Mouse (Mus musculus): ENCODE measurements around the gene Pi4k2a.

Pi4k2a gene

DNA sequence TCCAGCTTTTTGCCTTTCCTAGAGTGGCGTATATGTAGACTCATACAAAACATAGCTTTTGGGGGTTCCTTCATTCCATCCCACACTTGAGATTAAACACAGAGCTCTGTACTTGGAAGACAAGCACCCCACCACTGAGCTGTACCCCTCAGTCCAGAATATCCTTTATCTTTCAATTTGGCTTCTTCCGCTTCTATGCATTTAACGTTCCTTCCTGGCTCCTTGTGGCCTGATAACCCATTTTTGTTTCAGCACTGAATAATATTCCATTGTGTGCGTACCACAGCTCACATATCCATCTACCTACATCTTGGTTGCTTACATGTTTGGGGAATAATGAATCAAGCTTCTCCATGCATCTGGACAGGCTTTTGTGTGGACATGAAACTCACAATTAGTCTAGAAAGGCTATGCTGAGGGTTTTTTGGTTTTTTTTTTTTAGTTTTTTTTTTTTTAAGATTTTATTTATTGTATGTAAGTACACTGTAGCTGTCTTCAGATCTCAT is 47.0 kb downstream of the Pi4k2a start:
- no peak for DNase-seq

DNA sequence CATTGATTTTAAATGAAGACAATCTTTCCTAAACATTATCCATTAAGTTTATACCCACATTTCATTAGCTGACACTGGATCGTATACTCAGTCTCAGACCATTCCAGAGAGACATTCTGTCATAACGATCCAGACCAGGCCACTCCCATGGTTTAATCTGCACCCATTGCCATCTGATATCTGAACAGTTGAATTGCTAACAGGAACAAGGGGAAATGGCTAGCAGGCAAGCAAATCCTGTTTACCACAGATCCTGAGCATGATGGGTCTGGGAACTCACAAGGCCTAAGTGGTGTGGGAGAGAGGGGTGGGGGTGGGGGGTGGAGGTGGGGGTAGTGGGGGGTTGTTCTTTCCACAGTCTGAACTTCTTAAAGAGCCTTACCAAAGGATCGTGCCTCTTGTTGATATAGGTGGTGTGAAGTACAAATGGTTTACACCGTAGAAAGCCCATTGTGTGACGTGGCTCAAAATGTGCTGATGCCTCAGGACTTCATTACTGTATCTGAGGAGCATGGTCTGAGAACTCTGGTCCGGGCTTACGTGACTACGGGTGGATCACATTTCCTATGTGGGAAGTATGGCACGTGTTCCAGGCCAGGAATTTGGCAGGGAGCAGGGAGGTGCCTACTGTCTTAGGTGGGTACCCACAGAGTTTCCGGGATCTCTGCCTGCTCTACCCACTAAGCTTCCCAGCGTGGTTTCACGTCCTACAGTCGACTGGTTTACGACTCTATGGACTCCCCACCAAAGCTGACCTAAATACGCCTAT is 48.4 kb downstream of the Pi4k2a start:
- no peak for DNase-seq

DNA sequence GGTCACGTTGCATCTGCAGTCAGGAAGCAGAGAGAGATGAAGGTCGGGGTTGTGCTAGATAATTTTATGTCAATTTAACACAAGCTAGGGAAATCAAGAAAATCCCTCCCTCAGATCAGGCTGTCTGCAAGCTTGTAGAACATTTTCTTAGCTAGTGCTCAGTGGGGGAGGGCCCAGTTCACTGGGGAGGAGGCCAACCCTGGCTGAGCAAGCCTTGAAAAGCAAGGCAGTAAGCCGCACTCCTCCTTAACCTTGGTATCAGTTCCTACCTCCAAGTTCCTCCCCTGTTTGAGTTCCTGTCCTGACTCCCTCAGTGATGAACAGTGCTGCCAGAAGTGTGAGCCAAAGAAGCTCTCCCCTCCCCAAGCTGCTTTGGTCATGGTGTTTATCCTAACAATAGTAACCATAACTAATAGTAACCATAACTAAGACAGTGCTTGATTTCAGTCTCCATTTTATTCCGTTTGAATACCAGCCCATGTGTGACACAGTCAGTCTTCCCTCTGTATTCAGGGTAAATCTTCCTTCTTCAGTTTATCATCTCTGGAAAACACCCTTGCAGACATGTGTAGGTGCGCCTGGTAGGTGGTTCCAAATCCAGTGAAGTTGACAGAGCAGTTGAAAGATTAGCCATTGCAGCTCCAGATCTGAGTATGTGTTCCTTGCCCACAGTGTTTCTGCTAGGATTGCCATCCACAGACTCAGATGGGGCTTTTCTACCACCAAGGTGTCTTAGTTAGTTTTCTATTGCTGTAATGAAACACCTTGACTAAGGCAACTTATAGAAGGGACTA is 49.7 kb downstream of the Pi4k2a start:
- DNase-seq = no peak

DNA sequence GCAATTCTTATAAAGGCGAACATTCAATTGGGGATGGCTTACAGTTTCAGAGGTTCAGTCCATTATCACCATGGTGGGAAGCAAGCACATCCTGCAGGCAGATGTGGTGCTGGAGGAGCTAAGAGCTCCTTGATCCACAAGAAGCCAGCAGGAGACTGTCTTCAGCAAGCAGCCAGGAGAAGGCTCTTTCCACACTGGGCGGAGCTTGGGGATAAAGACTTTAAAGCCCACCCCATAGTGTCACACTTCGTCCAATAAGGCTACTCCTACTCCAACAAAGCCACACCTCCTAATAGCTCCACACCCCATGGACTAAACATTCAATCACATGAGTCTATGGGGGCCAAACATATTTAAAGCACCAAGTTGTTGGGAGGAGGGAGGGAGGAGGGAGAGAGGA is 51.7 kb downstream of the Pi4k2a start:
- no peak for DNase-seq

DNA sequence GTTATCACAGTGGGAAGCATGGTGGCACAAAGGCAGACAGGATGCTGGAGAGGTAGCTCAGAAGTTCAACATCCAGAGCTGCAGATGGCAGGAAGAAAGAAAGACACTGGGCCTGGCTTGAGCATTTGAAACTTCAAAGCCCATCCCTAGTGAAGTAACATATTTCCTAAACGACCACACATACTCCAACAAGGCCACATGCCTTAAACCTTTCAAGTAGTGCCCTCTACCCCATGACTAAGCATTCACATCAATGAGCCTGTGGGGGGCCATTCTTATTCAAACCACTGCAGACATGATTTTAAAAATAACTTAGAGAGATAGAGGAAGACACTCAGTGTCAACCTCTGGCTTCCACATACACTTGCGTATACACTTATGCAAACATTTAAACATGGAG is 52.5 kb downstream of the Pi4k2a start:
- DNase-seq = no peak

DNA sequence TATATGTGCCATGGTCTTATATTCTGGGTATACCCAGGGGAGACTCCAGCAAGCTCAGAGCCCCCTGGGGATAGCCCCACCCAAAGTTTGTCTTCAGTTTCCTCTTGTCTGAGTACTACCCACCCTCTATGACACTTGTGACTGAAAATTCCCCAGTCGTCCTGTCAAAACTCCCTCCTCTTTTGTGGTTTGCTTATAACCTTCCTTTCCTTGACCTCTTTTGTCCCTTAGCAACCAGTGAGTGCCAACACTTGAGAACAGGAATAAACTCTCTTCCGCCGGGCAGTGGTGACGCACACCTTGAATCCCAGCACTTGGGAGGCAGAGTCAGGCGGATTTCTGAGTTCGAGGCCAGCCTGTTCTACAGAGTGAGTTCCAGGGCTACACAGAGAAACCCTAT is 53.8 kb downstream of the Pi4k2a start:
- no peak for DNase-seq

DNA sequence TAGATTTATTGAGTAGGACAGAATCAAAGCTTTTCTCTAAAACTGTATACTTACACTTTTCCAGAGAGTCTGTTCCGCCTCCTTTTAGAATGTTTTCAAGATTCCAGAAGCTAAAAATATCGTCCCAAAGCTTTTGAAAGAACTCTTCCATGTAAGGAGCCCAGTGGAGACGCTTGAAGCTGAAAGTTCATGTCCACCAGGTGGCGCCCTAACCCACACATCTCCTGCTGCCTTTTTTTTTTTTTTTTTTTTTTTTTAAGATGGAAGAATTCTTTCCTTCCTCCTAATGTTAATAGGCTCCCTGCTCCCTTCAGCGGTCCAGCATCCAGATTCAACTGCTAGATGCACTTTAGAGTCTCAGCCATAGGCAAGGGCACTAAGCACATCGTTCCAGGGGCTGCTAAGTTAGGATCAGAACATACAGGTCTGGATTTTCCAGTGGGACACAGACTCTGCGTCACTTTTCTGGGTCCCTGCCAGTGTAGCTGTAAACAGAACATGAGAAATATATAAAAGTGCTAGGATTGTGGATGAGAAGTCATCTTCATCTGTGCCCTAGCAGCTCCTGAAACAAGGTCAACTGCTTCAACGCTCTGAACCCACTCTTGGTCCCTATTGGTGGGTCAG is 54.4 kb downstream of the Pi4k2a start:
- peak; percentile 90 for DNase-seq

DNA sequence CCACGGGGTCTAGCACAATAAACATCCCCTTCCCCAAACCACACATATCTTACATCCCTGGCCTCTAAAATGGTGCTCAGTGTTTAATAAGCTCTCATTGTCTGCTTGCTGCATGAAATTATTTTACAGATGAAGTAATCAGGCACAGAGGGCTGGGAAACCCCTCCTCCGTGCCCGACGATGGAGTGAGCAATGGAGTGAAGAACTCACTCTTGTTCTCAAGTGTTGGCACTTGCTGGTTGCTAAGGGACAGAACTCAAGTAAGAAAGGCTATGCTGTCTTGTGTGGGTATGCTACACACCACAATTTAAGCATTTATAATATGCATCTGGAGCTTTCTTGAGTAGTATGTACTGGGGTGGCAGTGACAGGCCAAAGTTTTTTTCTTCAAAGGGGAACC is 54.9 kb downstream of the Pi4k2a start:
- no peak for DNase-seq

DNA sequence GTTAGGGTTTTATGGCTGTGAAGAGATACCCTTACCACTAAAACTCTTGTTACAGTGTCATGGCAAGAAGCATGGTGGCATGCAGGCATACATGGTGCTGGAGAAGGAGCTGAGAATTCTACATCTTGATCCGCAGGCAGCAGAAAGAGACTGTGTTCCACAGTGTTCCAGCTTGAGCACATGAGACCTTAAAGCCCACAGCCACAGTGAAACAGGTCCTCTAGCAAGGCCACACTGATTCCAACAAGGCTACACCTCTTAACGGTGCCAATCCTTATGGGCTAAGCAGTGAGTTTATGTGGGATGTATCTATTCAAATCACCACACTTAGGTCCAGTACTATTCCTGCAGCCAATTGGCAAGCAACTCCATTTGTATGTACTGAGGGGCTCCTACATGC is 55.5 kb downstream of the Pi4k2a start:
- DNase-seq = no peak

DNA sequence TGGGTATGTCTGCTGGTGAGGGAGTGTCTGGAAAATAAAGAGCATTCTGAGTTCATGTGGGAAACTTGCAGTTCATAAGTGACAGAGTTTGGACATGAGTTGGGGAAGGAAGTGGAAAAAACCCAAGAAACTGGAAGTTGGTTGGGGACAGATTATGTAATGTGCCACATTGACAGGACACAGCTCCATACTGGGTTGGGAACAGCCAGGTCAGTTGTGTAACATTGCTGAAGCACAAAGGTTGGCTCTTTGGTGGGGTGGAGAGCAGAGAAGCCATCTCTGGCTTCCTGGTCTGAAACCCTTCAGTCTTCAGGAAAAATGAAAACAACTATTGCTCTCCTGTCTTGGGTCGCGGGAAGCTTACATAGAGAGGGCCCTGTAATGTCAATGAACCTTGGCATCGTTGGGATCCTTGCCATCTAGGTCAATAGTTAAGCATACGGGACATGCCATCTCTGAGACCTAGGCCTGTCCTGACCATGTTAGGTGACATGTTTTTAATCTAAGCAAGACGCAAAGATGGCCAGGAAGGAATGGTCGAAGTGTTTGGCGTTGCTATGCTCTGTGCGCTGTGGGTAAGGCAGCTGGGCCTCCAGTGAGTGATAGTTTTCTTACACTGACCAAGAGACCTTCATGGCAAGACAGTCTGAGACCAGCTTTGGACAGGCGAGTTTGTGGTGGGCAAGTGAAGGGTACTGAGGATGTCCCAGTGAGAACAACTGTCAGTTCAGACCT is 56.2 kb downstream of the Pi4k2a start:
- DNase-seq = no peak

DNA sequence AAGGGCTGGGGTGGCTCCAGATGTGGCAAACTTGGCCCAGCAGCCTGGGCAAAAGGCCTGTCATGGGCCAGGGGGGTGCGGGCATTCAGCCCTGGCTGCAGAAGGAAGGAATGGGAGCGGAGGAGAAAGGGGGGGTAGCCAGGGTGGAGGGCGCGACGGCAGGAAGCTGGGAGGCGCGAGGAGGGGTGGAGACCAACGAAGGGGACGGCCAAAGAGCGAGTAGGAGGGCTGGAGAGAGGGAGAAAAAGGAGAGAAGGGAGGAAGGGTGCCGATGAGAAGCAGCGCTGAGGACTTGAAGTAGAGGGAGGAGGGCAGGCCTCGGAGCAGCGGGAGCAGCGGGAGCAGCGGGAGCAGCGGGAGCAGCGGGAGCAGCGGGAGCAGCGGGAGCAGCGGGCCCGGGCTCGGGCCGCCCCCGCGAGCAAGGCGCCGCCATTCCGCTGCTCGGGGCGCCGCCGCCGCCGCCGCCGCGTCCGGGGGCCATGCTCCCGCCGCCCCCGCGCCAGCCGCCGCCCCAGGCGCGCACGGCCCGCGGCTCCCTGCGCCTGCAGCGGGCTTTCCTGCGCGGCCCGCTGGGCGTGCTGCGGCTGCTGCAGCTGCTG is 57.0 kb downstream of the Pi4k2a start, which contains the start of gene Marveld1:
Gene Marveld1, plus strand, starts transcription at position 231 of the 599 bp plus-strand sequence.
- peak; percentile 59 for DNase-seq

DNA sequence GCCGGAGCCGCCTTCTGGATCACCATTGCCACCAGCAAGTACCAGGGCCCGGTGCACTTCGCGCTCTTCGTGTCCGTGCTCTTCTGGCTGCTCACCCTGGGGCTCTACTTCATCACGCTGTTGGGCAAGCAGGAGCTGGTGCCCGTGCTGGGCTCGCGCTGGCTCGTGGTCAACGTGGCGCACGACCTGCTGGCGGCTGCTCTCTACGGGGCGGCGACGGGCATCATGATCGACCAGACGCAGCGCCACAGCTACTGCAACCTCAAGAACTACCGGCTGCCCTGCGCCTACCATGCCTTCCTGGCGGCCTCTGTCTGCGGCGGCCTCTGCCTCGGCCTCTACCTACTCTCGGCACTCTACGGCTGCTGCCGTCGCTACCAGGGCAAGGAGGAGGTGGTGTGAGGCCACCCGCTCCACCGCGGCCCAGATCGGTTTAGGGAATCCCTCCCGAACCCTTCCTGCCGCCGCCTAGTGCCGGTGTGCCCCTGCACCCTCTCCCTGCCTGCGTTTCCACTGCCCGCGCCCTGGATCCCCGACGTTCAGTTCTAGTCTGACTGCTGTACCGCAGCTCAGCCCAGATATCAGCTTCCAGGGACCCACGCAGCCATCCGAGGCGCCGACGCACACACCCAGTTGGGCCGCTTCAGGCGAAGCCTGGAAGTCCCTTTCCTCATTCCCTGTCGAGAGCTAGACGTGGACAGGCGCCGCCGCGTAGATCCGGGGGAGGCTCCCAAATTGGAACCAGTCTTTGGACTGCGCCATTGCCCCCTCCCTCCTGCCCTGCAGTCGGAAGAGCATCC is 57.7 kb downstream of the Pi4k2a start:
- peak; percentile 79 for DNase-seq

DNA sequence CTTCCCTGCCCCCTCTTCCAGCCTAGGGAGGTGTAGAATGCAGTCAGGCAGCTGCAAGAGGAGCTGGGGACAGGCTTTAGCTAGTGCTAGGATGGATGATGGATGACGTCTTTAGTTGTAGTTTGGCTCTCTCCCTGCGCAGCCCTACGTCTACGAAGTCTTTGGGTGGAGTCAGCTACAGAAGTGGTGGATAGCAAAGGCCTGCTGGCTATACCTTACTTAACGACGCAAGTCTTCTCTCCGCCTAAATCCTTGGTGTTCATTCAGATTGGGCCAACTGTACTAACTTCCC is 58.2 kb downstream of the Pi4k2a start:
- no peak for DNase-seq

DNA sequence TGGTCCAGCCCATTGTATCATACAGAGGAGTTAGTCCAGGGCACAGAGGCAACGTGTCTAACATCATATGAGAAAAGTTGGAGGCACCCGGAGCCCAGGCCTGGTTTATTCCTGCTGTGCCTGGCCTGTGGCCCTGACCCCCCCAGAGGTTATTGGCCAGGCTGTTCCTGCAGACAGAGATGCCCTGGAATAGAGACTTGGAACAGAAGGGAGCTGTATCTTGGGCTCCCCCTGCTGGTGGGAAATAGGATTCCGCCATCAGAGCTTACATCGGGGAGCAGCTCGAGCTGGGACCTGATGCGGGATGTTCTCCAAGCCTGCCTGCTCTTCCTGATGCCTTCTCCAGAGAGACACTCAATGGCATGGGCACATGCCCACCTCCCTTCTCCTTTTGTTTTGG is 61.7 kb downstream of the Pi4k2a start:
- DNase-seq = peak; percentile 88

DNA sequence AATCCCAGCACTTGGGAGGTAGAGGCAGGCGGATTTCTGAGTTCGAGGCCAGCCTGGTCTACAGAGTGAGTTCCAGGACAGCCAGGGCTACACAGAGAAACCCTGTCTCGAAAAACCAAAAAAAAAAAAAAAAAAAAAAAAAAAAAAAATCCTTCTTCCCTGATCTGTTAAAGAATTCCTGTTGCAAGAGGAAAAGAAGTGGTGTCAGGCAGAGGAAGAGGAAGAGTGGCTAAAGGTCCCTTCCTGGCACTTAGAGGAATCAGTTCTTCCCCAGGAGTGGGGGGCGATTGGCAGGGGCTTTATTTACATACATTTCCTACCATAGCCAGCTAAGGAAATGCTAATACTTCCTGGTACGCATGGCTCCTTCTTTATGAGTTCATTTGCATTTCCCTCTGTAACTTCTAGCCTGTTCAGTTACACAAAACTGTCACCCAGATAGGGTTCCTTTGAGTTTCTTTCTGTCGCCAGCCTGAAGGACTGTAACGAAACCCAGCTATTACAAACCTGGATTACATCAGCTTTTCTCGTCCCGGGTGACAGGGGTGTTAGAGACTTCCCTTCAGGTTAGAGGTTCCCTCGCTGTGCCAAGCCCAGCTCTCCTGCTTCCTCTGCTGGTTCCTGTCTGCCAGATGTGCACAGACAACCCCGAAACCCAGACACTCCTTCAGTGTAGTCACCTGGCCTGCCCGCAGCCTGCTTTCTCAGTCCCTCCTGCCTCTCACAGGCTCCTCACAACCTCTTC is 67.4 kb downstream of the Pi4k2a start:
- no peak for DNase-seq

DNA sequence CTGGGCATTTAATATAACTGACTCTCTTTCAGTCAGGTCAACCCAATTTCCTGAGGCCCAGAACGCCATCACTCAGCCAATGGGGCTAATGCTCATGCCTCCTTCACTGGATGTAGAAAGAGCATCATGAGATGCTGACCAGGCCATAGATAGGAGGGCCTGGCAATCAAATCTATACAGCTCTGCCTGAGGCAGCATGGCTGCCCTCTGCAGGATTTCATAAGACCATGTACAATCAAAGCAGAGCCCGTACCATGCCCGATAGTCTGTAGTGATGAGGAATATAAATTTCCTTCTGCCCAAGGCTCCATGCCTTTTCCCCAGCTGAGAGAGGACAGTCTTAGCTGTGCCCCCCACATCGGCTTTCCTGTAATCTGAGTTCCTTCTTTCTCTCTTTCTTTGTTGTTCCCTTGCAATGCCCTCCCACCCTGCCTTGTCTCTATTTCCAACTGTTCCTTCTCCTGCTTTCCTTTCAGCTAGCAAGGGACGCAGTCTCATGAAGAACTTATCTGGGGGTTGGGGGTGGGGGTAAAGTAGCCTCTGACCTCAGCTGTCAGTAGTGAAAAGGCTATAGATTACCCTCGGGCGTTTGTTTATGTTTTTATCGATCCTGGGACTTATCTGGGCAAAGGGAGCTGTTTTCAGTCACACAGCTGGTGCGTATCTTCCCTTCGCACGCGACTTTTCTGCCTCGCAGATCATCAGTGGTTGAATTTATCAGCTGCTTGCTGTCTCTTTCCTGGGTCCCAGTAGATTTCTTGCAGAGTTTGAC is 68.2 kb downstream of the Pi4k2a start:
- DNase-seq = no peak

DNA sequence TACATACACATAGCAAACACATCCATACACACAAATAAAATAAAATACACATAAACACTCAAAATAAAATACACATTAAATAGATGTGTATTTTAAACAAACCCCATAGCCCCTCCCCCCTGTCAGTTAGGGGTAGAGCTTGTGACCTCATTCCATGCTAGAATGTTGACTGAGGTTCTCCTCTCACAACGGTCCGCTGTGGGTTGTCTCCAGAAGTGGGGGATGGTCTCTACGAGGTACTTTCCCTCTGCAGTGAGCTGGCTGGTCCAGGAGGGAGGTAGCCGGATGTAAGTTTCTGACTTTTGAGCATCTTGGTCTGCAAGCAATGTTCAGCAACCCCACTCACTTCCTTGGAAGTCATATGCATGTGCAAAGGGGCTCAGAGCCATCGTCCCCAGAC is 73.5 kb downstream of the Pi4k2a start, which contains the start of gene Zfyve27:
Gene Zfyve27, plus strand, starts transcription at position 188 of the 400 bp plus-strand sequence.
- DNase-seq = no peak

DNA sequence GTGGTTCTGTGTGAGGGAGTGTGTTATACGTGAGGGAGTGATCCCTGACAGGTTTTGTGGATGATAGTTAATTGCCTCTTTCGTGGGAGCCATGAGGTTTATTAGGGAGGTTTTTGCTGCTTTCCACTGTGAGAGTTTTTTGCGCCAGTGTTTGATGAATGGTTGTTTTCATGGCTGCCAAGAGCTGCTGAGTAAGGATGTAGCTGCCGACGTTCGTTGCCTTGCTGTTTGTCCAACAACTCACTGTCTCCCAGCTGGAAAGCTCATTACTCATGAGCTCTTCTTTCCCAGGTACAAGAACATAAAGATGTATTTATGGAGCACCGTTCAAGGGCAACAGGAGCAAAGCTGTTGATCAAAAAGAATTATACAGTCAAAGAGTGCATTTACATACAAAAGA is 73.9 kb downstream of the Pi4k2a start:
- no peak for DNase-seq

DNA sequence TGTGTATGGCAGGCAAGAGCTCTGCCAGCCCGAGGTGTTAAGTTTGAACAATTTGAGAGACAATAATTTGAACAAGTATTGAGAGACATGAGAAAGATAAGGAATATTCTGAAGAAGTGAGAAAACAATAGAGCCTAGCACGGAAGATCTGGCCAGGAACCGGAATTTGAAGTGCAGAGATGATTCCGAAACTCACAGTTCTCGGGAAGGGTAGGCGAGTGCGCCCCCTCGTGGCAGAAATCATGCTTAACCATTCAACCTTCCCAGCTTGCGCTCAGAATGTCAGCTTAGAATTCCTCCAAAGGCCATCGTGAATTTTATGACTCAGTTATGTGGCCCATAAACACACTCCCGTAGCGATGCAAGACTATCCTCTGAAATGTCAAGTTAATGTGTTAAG is 75.9 kb downstream of the Pi4k2a start:
- DNase-seq = peak; percentile 81

DNA sequence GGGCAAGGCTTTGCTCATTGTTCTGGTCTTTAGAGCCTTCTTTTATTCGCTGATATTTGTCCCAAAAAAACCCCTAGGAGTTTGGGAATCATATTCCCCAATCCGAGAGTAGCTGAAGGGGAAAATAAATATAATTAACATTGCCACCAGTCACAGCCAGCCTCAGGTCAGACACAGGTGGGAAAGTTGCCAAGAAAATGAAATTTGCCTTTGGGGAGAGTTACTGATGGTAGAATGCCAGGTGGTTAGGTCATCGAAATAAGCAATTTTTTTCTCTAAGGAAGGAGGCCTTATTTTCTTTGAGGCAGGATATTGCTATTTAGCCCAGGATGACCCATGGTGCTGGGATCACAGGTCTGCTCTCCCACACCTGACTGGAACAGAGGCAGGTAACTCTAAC is 76.5 kb downstream of the Pi4k2a start:
- no peak for DNase-seq
